Mouse (Mus musculus) bone marrow macrophage, adult 2 months (primary cell): Measurements from ENCODE around the gene Actr10.

Experiments used
- CTCF ChIP-seq: IDR thresholded peaks from 2 replicates; pipeline ENCODE4 v1.5.1; 2012; ENCODE audit warnings: low read depth, mild to moderate bottlenecking, low read length, moderate library complexity
- POLR2A ChIP-seq: IDR thresholded peaks from 2 replicates; pipeline ENCODE4 v1.6.1; 2012; ENCODE audit warnings: mild to moderate bottlenecking, low read depth, low read length, borderline replicate concordance

- TF ChIP-seq CTCF (no peak), POLR2A (no peak)
Measured at GRCm38 (mm10) chr12:70975406-70975805, 37.7 kb downstream of the Actr10 start.
